Mouse (Mus musculus): Measurements from ENCODE around the gene Gm10401. TPM values are rescaled to one million over a fixed set of nuclear protein-coding genes. Genes with fewer than 3 reads are reported as not detected.
"Not testable (repeated sequence)": the region's sequence is repeated elsewhere in the genome, so short reads cannot be mapped to it uniquely, and the experiment has no call there.

Gm10401 gene
- polyA plus RNA-seq, 1 experiment from 2014 or later: 36.3 TPM

- Histone ChIP-seq H3K9me3 (no peaks in the 10 kb centered on the region), H3K27ac (peak within 1 kb of the TSS; percentile 83), H3K9ac (replicated peaks) (peak within 1 kb of the TSS; percentile 85), H3K4me3 (replicated peaks) (peak within 1 kb of the TSS; percentile 86), H3K36me3 (peaks cover 60% of the 10 kb centered on the region), H3K4me1 (replicated peaks) (peaks cover 10% of the 10 kb centered on the region; the same call in 1 of the 2 replicates), H3K27me3 (no peaks in the 10 kb centered on the region), H3K4me2 (peak within 1 kb of the TSS; percentile 76)
- 0% methylated on average over 39 of the region's 39 CpGs for WGBS
- peak; percentile 78 for ATAC-seq (ENCODE audit: insufficient number of reproducible peaks, insufficient read depth, low FRiP score, low TSS enrichment, low read depth)
These were observed 21.0 kb upstream of the Gm10401 start, which contains the start of gene Acads for GRCm38 (mm10) chr5:115118961-115119570. Acads (minus strand) TSS chr5:115119346.

GRCm38 (mm10) chr5:115117467-115117866 lies 19.4 kb upstream of the Gm10401 start:
- H3K27me3 ChIP-seq: no peaks in the 10 kb centered on the region
- peaks cover 59% of the 10 kb centered on the region for H3K36me3 ChIP-seq
- H3K4me3 ChIP-seq (replicated peaks): no peak overlapping the region
- H3K9ac ChIP-seq (replicated peaks): no peak overlapping the region
- H3K4me1 ChIP-seq (replicated peaks): peaks cover 10% of the 10 kb centered on the region; the same call in 1 of the 2 replicates
- no peak overlapping the region for H3K4me2 ChIP-seq
- ATAC-seq (ENCODE audit: insufficient number of reproducible peaks, insufficient read depth, low FRiP score, low TSS enrichment, low read depth): no peak
- no peaks in the 10 kb centered on the region for H3K9me3 ChIP-seq
- no peak overlapping the region for H3K27ac ChIP-seq
- 94% methylated on average over 13 of the region's 13 CpGs for WGBS

GRCm38 (mm10) chr5:115116426-115116825 lies 18.3 kb upstream of the Gm10401 start:
- H3K9me3 ChIP-seq: no peaks in the 10 kb centered on the region
- H3K4me2 ChIP-seq: no peak overlapping the region
- H3K27me3 ChIP-seq: no peaks in the 10 kb centered on the region
- no peak overlapping the region for H3K4me3 ChIP-seq (replicated peaks)
- H3K36me3 ChIP-seq: peaks cover 63% of the 10 kb centered on the region
- peaks cover 10% of the 10 kb centered on the region; the same call in 1 of the 2 replicates for H3K4me1 ChIP-seq (replicated peaks)
- H3K27ac ChIP-seq: no peak overlapping the region
- 79% methylated on average over 3 of the region's 3 CpGs for WGBS
- ATAC-seq (ENCODE audit: insufficient number of reproducible peaks, insufficient read depth, low FRiP score, low TSS enrichment, low read depth): no peak
- H3K9ac ChIP-seq (replicated peaks): no peak overlapping the region

- no peak overlapping the region for H3K4me2 ChIP-seq
- no peak overlapping the region for H3K27ac ChIP-seq
- H3K27me3 ChIP-seq: no peaks in the 10 kb centered on the region
- ATAC-seq (ENCODE audit: insufficient number of reproducible peaks, insufficient read depth, low FRiP score, low TSS enrichment, low read depth): no peak
- H3K36me3 ChIP-seq: peaks cover 82% of the 10 kb centered on the region
- peaks cover 9% of the 10 kb centered on the region; the same call in 1 of the 2 replicates for H3K4me1 ChIP-seq (replicated peaks)
- no peak overlapping the region for H3K9ac ChIP-seq (replicated peaks)
- WGBS: 91% methylated on average over 8 of the region's 8 CpGs
- no peaks in the 10 kb centered on the region for H3K9me3 ChIP-seq
- H3K4me3 ChIP-seq (replicated peaks): no peak overlapping the region
These were observed 16.4 kb upstream of the Gm10401 start for GRCm38 (mm10) chr5:115114501-115114900.

DNA sequence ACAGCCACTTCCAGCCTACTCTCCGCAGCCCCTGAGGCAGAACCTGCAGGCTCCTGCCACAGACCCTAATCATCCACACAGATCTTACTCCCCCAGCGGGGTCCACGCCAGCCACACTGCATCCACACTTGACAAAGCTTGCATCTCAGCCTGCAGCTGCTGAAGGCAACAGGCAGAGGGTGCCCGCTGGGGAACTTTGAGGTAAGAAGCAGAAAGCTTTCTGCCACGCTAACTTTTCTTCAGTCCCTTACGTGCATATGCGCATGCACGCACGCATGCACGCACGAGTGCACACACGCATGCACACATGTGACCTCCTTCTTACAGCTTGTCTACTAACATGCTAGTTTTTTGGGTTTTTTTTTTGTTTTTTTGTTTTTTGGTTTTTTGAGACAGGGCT lies 15.1 kb upstream of the Gm10401 start:
- no peaks in the 10 kb centered on the region for H3K9me3 ChIP-seq
- no peak overlapping the region for H3K4me3 ChIP-seq (replicated peaks)
- 95% methylated on average over 12 of the region's 12 CpGs for WGBS
- no peak overlapping the region for H3K4me2 ChIP-seq
- H3K4me1 ChIP-seq (replicated peaks): peaks cover 1% of the 10 kb centered on the region; the same call in 1 of the 2 replicates
- peaks cover 89% of the 10 kb centered on the region for H3K36me3 ChIP-seq
- H3K27ac ChIP-seq: no peak overlapping the region
- ATAC-seq (ENCODE audit: insufficient number of reproducible peaks, insufficient read depth, low FRiP score, low TSS enrichment, low read depth): no peak
- no peak overlapping the region for H3K9ac ChIP-seq (replicated peaks)
- H3K27me3 ChIP-seq: no peaks in the 10 kb centered on the region

DNA sequence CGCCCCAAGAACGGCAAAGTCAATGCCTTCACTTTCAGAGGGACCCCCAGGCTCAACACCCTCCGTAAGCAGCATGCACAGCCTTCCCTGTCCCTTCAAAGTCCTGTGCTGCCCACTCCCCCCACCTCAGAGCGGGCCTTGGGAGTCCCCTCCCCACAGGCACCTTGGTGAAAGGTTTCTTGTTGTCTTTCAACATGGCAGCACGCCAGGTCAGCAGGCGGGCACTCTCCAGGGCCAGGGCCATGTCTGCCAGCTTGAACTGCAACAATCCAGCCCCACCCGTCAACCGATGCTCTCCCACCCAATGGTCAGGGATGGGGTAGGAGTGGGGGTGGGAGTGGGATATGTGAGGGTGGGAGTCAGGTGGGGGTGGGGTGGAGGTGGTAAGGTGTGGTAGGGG lies 13.1 kb upstream of the Gm10401 start:
- no peak overlapping the region for H3K4me2 ChIP-seq
- no peaks in the 10 kb centered on the region for H3K27me3 ChIP-seq
- H3K4me1 ChIP-seq (replicated peaks): no peaks in the 10 kb centered on the region
- no peak overlapping the region for H3K4me3 ChIP-seq (replicated peaks)
- no peak overlapping the region for H3K27ac ChIP-seq
- no peaks in the 10 kb centered on the region for H3K9me3 ChIP-seq
- H3K9ac ChIP-seq (replicated peaks): no peak overlapping the region
- no peak for ATAC-seq (ENCODE audit: insufficient number of reproducible peaks, insufficient read depth, low FRiP score, low TSS enrichment, low read depth)
- WGBS: 93% methylated on average over 8 of the region's 8 CpGs
- peaks cover 89% of the 10 kb centered on the region for H3K36me3 ChIP-seq

GRCm38 (mm10) chr5:115103253-115103652 lies 5.2 kb upstream of the Gm10401 start:
- not testable (repeated sequence) for ATAC-seq (ENCODE audit: insufficient number of reproducible peaks, insufficient read depth, low FRiP score, low TSS enrichment, low read depth); H3K4me1 ChIP-seq (replicated peaks); H3K9me3 ChIP-seq; H3K4me2 ChIP-seq; H3K4me3 ChIP-seq (replicated peaks); H3K27me3 ChIP-seq; H3K9ac ChIP-seq (replicated peaks); H3K27ac ChIP-seq
- 96% methylated on average over 23 of the region's 23 CpGs for WGBS
- peaks cover 66% of the 10 kb centered on the region for H3K36me3 ChIP-seq

GRCm38 (mm10) chr5:115102231-115102630 lies 4.1 kb upstream of the Gm10401 start:
- H3K4me2 ChIP-seq: no peak overlapping the region
- no peak for ATAC-seq (ENCODE audit: insufficient number of reproducible peaks, insufficient read depth, low FRiP score, low TSS enrichment, low read depth)
- H3K36me3 ChIP-seq: peaks cover 66% of the 10 kb centered on the region
- H3K9ac ChIP-seq (replicated peaks): no peak overlapping the region
- no peaks in the 10 kb centered on the region for H3K4me1 ChIP-seq (replicated peaks)
- no peak overlapping the region for H3K27ac ChIP-seq
- WGBS: 85% methylated on average over 2 of the region's 2 CpGs
- H3K27me3 ChIP-seq: no peaks in the 10 kb centered on the region
- H3K4me3 ChIP-seq (replicated peaks): no peak overlapping the region
- H3K9me3 ChIP-seq: no peaks in the 10 kb centered on the region

GRCm38 (mm10) chr5:115100473-115100872 lies 2.4 kb upstream of the Gm10401 start:
- Histone ChIP-seq H3K36me3 (peaks cover 77% of the 10 kb centered on the region), H3K4me1 (replicated peaks) (no peaks in the 10 kb centered on the region), H3K9me3 (no peaks in the 10 kb centered on the region), H3K9ac (replicated peaks) (no peak overlapping the region), H3K27ac (no peak overlapping the region), H3K27me3 (no peaks in the 10 kb centered on the region), H3K4me2 (no peak overlapping the region), H3K4me3 (replicated peaks) (no peak overlapping the region)
- ATAC-seq (ENCODE audit: insufficient number of reproducible peaks, insufficient read depth, low FRiP score, low TSS enrichment, low read depth): no peak
- WGBS: 76% methylated on average over 6 of the region's 6 CpGs

- ATAC-seq (ENCODE audit: insufficient number of reproducible peaks, insufficient read depth, low FRiP score, low TSS enrichment, low read depth): no peak
- 84% methylated on average over 9 of the region's 9 CpGs for WGBS
- H3K36me3 ChIP-seq: peaks cover 81% of the 10 kb centered on the region
These were observed 1.9 kb upstream of the Gm10401 start for GRCm38 (mm10) chr5:115099991-115100390.

GRCm38 (mm10) chr5:115099530-115099929 lies 1.4 kb upstream of the Gm10401 start:
- Histone ChIP-seq H3K4me3 (replicated peaks) (no peak overlapping the region), H3K9ac (replicated peaks) (no peak overlapping the region), H3K36me3 (peaks cover 84% of the 10 kb centered on the region), H3K27me3 (no peaks in the 10 kb centered on the region), H3K9me3 (no peaks in the 10 kb centered on the region), H3K4me2 (no peak overlapping the region), H3K4me1 (replicated peaks) (no peaks in the 10 kb centered on the region), H3K27ac (no peak overlapping the region)
- 87% methylated on average over 5 of the region's 5 CpGs for WGBS
- no peak for ATAC-seq (ENCODE audit: insufficient number of reproducible peaks, insufficient read depth, low FRiP score, low TSS enrichment, low read depth)

More at GRCm38 (mm10) chr5:115099991-115100390, 1.9 kb upstream of the Gm10401 start:
- Histone ChIP-seq H3K4me2 (no peak overlapping the region), H3K9ac (replicated peaks) (no peak overlapping the region), H3K4me1 (replicated peaks) (no peaks in the 10 kb centered on the region), H3K27me3 (no peaks in the 10 kb centered on the region), H3K4me3 (replicated peaks) (no peak overlapping the region), H3K9me3 (no peaks in the 10 kb centered on the region), H3K27ac (no peak overlapping the region)

GRCm38 (mm10) chr5:115091776-115092175 lies 6.3 kb downstream of the Gm10401 start:
- WGBS: 83% methylated on average over 6 of the region's 6 CpGs
- ATAC-seq (ENCODE audit: insufficient number of reproducible peaks, insufficient read depth, low FRiP score, low TSS enrichment, low read depth): no peak

More at GRCm38 (mm10) chr5:115091776-115092175, 6.3 kb downstream of the Gm10401 start:
- Histone ChIP-seq H3K27me3 (no peaks in the 10 kb centered on the region), H3K9me3 (no peaks in the 10 kb centered on the region), H3K4me2 (no peak overlapping the region), H3K4me3 (replicated peaks) (no peak overlapping the region), H3K9ac (replicated peaks) (no peak overlapping the region), H3K4me1 (replicated peaks) (no peaks in the 10 kb centered on the region), H3K36me3 (peaks cover 97% of the 10 kb centered on the region), H3K27ac (no peak overlapping the region)
